Mouse (Mus musculus) E14TG2a.4 (cell line): ENCODE results near the gene Ank2.

Experiments used
- CTCF ChIP-seq: conservative IDR thresholded peaks from 2 replicates; pipeline ENCODE4 v1.5.1; 2014; ENCODE audit warnings: low read length
- NANOG ChIP-seq: IDR thresholded peaks from 2 replicates; pipeline ENCODE4 v1.6.1; 2014; ENCODE audit warnings: borderline replicate concordance, low read length, mixed read lengths

GRCm38 (mm10) chr3:127539193-127539592 lies 40.0 kb upstream of the Ank2 start:
- TF ChIP-seq CTCF (no peak), NANOG (no peak)
